Mouse (Mus musculus) thymus, adult 2 months (tissue): ENCODE data around the gene Pgm2. TPM values are rescaled to one million over a fixed set of nuclear protein-coding genes. Genes with fewer than 3 reads are reported as not detected.

Source experiments
- DNase-seq: peaks from one replicate; pipeline ENCODE4 v3.0.0; 2021
- H3K27ac ChIP-seq: fragments of 200-500 bp; 2 replicates; pipeline ENCODE4 v1.5.1; 2012; ENCODE audit warnings: low read length, control low read depth; ENCODE audit not compliant: control insufficient read depth, insufficient read depth
- H3K27me3 ChIP-seq: fragments of 200-500 bp; 2 replicates; pipeline ENCODE4 v1.6.1; 2012; ENCODE audit warnings: mild to moderate bottlenecking, low read length, moderate library complexity, mixed read lengths; ENCODE audit not compliant: control insufficient read depth, insufficient read depth
- H3K36me3 ChIP-seq: fragments of 200-500 bp; 2 replicates; pipeline ENCODE4 v1.6.1; 2012; ENCODE audit warnings: mild to moderate bottlenecking, low read length, moderate library complexity; ENCODE audit not compliant: control insufficient read depth, insufficient read depth
- H3K4me1 ChIP-seq: fragments of 200-500 bp; replicated peaks from 2 replicates; pipeline ENCODE4 v1.6.1; 2012; ENCODE audit warnings: low read length; ENCODE audit not compliant: control insufficient read depth, insufficient read depth
- H3K4me3 ChIP-seq: fragments of 200-500 bp; 2 replicates; pipeline ENCODE4 v1.5.1; 2012; ENCODE audit warnings: mild to moderate bottlenecking, low read length, control low read depth, moderate library complexity; ENCODE audit not compliant: control insufficient read depth, insufficient read depth
- CTCF ChIP-seq: fragments of 200-500 bp; IDR thresholded peaks from 2 replicates; pipeline ENCODE4 v1.5.1; 2012; ENCODE audit warnings: mild to moderate bottlenecking, control low read depth, low read length, moderate library complexity, borderline replicate concordance; ENCODE audit not compliant: control insufficient read depth, poor library complexity, insufficient read depth; ENCODE audit errors: extremely low read depth
- POLR2A ChIP-seq: fragments of 200-500 bp; IDR thresholded peaks from 2 replicates; pipeline ENCODE4 v1.6.1; 2012; ENCODE audit warnings: mild to moderate bottlenecking, low read length, control low read depth, moderate library complexity; ENCODE audit not compliant: control insufficient read depth, poor library complexity, insufficient read depth; ENCODE audit errors: extremely low read depth
- WGBS: fragments of 180-500 bp; shearing (Covaris S2); methylation state at CpG from one replicate; pipeline ENCODE4 v1.1.7; 2018; 5-methylcytosine and 5-hydroxymethylcytosine counted together
- polyA plus RNA-seq: library from polyadenylated mRNA; depleted of rRNA; stranded (reverse); fragments of >200 nt; gene quantifications from 2 replicates; pipeline ENCODE4 v1.2.3, GENCODE M21; 2012

Pgm2 gene
- polyA plus RNA-seq, 1 experiment, result 10.5 TPM

GRCm38 (mm10) chr5:64131550-64131949 lies 38.8 kb downstream of the Pgm2 start:
- TF ChIP-seq CTCF (no peak), POLR2A (no peak)
- no peak overlapping the region for H3K27ac ChIP-seq
- WGBS, result 94% methylated on average over 5 of the region's 5 CpGs
- no peaks in the 10 kb centered on the region for H3K4me1 ChIP-seq
- H3K36me3 ChIP-seq, result no peaks in the 10 kb centered on the region
- H3K27me3 ChIP-seq, result no peaks in the 10 kb centered on the region
- no peak overlapping the region for H3K4me3 ChIP-seq
- DNase-seq, result no peak

- H3K4me3 ChIP-seq, result no peak overlapping the region
- WGBS, result 93% methylated on average over 4 of the region's 4 CpGs
- H3K36me3 ChIP-seq, result no peaks in the 10 kb centered on the region
- H3K4me1 ChIP-seq, result no peaks in the 10 kb centered on the region
- no peak for DNase-seq
- H3K27me3 ChIP-seq, result no peaks in the 10 kb centered on the region
- H3K27ac ChIP-seq, result no peak overlapping the region
- TF ChIP-seq CTCF (no peak), POLR2A (no peak)
Observed at GRCm38 (mm10) chr5:64133901-64134300, 41.2 kb downstream of the Pgm2 start.

- Histone ChIP-seq H3K36me3 (no peaks in the 10 kb centered on the region), H3K27me3 (no peaks in the 10 kb centered on the region), H3K4me1 (no peaks in the 10 kb centered on the region), H3K4me3 (no peak overlapping the region), H3K27ac (no peak overlapping the region)
- TF ChIP-seq POLR2A (no peak), CTCF (no peak)
- 80% methylated on average over 5 of the region's 5 CpGs for WGBS
- peak; percentile 21 for DNase-seq
Observed at GRCm38 (mm10) chr5:64136325-64136724, 43.6 kb downstream of the Pgm2 start.

GRCm38 (mm10) chr5:64140202-64140601 lies 47.5 kb downstream of the Pgm2 start:
- WGBS, result 90% methylated on average over 3 of the region's 3 CpGs
- Histone ChIP-seq H3K4me1 (no peaks in the 10 kb centered on the region), H3K4me3 (no peak overlapping the region), H3K27ac (no peak overlapping the region), H3K36me3 (no peaks in the 10 kb centered on the region), H3K27me3 (no peaks in the 10 kb centered on the region)
- no peak for DNase-seq
- no peak for TF ChIP-seq POLR2A
- no peak for TF ChIP-seq CTCF

- 91% methylated on average over 5 of the region's 5 CpGs for WGBS
- no peaks in the 10 kb centered on the region for H3K4me1 ChIP-seq
- no peak for DNase-seq
- H3K27ac ChIP-seq, result no peak overlapping the region
- no peaks in the 10 kb centered on the region for H3K36me3 ChIP-seq
- TF ChIP-seq POLR2A (no peak), CTCF (no peak)
- no peaks in the 10 kb centered on the region for H3K27me3 ChIP-seq
- no peak overlapping the region for H3K4me3 ChIP-seq
Observed at GRCm38 (mm10) chr5:64144315-64144714, 51.6 kb downstream of the Pgm2 start.

GRCm38 (mm10) chr5:64146384-64147005 lies 53.7 kb downstream of the Pgm2 start:
- H3K36me3 ChIP-seq, result no peaks in the 10 kb centered on the region
- WGBS, result 95% methylated on average over 10 of the region's 10 CpGs
- no peak overlapping the region for H3K27ac ChIP-seq
- no peaks in the 10 kb centered on the region for H3K27me3 ChIP-seq
- no peak for TF ChIP-seq CTCF
- no peak for TF ChIP-seq POLR2A
- no peak for DNase-seq
- peaks cover 13% of the 10 kb centered on the region for H3K4me1 ChIP-seq
- no peak overlapping the region for H3K4me3 ChIP-seq

- peak; percentile 32 for DNase-seq
- Histone ChIP-seq H3K27ac (no peak overlapping the region), H3K4me1 (peaks cover 13% of the 10 kb centered on the region), H3K4me3 (peak overlapping the region; percentile 8), H3K36me3 (no peaks in the 10 kb centered on the region), H3K27me3 (no peaks in the 10 kb centered on the region)
- TF ChIP-seq CTCF (no peak), POLR2A (no peak)
- 6% methylated on average over 17 of the region's 17 CpGs for WGBS
Observed at GRCm38 (mm10) chr5:64149184-64150127, 56.7 kb downstream of the Pgm2 start.
